Mouse (Mus musculus) sigmoid colon, adult 10 weeks (tissue): ENCODE measurements around the gene Acadm. TPM values are rescaled to one million over a fixed set of nuclear protein-coding genes. Genes with fewer than 3 reads are reported as not detected.

Experiments
- polyA plus RNA-seq: library from polyadenylated mRNA; stranded (reverse); fragments of 350-450 nt; fragmentation: Illumina TruSeq; extraction: RNeasy Lipid Tissue Mini Kit (QIAGEN cat#74804); gene quantifications from one replicate; pipeline ENCODE4 v1.2.3, GENCODE M21; 2014; ENCODE audit warnings: low read depth, low replicate concordance

Gene Acadm
- 198 TPM for polyA plus RNA-seq

DNA sequence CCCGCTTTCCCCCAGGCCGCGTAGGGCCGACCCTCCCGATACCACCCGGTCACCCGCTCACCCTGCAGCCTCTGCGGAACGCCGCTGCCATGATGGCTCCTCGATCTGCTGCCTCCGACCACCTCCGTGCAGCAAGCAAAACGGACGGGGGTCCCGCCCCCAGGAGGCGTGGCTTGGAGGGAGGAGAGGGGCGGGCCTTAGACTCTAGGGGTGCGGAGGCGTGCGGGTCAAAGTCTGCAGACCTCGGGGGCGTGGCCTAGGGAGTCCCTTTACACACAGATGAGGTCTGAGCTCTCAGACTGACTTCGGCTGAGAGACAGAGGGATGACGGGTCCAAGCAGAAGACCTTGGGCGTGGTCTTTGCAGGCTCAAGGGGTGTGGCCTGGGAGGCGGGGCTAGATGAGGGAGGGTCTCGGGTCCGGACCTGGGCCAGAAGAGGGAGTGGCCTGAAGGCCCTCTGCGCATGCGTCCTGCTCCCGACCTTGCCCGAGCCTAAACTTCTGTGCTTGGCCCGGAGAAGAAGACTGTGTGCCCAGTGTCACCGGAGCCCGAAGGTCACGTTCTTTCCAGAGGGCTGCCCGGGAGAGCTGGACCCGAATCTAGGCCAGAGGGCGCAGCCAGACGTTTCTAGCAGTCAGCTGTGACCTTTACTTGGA is at the start of gene Acadm:
TSS of gene Acadm (minus strand) at position 298 of the 656 bp plus-strand sequence.

DNA sequence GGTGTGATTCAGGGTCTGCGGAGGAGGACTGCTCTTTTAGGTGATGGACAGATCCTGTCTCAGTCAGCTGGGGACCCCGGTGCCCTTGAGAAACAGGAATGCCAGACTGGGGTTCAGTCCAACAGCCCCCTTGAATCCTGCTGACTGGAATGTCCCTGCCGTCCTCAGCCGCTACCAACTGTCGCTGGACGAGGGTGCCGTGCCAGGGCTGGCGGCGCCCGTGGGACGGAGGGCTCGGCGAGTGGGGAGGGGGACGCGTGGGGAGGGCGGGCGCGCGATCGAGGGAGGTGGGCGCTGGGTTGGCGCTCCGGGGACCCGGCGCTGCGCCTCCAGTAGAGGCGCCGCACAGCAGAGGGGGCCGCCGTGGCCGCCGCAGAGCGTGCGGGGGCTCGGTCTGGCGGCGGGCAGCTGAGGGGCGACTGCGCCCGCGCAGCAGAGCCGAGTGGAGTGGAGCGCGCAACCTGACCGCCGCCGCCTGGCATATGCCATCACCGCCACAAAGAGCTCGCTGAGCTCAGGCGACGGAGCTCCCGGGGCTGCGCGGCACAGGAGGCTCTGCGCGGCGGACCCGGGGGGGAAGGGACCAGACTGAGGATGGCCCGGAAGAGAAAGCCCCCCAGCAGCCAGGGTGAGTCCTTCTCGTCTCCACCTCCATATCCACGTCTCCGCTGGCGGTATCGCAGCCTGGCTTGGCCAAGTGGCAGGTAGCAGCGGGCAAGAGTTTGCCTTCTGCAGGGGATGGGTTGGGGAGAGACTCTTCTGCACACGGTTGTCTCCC is 28.9 kb upstream of the Acadm start, which contains the start of gene Slc44a5:
TSS of gene Slc44a5 (plus strand) at position 266 of the 778 bp plus-strand sequence.

DNA sequence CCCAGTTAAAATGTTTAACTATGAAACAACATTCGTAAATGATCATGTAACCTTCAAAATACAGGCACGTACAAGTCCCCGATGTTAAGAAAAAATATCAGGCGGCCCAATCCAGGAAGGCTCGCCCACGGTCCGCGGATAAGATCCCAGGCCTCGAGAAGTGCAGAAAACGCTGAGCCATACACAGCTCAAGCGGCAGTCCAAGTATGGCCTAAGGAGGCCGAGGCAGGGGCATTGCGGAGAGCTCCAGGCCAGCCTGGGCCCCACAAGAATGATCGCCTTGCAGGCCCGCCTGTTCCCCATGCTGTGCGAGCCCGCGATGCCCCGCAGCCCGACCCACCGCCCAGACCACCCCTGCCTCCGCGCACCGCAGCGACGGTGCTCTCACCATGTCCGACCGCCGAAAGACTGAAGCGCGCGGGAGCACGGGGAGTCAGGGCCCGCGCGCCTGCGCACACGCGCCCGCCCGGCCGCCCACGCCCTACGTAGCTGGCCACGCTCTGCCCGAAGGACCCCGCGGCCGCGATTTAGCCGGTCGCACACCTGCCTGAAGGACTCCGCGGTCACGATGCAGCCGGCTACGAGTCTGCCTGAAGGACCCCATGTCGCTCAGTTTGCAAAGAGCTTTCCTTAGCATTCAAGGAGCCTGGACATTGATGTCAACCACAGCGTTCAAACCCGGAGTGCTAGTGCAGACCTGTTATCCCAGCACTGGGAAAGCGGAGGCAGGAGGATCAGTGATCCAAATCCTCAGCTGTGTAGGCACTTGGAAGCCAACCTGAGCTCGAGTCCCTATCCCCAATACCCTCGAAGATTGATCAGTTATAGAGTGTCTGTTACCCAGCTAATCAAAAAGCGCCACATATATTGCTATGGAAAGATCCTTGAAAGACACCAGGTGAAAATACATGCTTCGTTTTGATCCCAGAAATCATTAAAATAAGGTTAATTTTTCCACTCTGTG is 31.6 kb downstream of the Acadm start, which contains the start of gene Rabggtb:
TSS of gene Rabggtb (minus strand) at position 464 of the 964 bp plus-strand sequence.

DNA sequence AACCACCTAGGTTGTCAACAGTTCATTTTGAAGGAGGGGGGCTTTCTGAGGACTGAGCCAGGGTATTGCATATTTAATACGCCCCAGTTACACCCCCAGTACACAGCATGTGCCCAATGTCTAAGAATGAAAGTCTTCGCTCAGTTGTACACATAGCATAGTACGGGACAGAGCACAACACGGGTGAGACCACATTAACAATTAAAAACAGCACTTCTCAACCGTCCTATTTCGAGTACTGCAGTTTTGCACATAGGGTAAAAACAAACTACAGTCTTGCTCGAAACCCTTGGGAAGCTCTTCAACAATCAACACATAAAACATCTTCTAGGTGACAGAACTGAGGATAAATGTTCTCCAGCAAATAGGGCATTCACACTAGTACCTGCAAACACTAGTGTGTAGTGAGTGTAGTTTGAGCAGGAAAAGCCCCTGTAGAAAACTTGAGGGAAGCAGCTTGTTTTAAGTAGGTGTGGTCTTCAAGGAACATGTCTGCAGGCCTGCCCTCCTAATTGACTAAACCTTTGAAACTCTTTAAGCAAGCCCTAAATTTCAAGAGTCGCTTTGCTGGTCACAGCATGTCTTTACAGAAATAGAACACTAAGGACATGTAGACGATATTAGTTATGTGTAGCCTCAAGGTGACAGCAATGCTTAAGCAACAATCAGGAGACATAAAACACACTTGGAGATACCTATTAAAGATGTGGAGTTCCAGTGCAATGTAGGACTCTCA is 38.1 kb downstream of the Acadm start, which contains the start of gene Msh4:
TSS of gene Msh4 (minus strand) at position 3 of the 736 bp plus-strand sequence.

Other genes starting within 250 kb of the Acadm start
- 1.7 TPM for gene St6galnac3, start 219.5 kb downstream of the Acadm start, polyA plus RNA-seq
- gene Asb17, start 100.4 kb downstream of the Acadm start, polyA plus RNA-seq, result not detected
- not detected for gene Msh4, start 38.5 kb downstream of the Acadm start, polyA plus RNA-seq
- gene Rabggtb, start 31.6 kb downstream of the Acadm start, polyA plus RNA-seq, result 72.5 TPM
- 1.2 TPM for gene Slc44a5, start 28.8 kb upstream of the Acadm start, polyA plus RNA-seq